Mouse (Mus musculus): ENCODE data around the gene Mchr1.

DNA sequence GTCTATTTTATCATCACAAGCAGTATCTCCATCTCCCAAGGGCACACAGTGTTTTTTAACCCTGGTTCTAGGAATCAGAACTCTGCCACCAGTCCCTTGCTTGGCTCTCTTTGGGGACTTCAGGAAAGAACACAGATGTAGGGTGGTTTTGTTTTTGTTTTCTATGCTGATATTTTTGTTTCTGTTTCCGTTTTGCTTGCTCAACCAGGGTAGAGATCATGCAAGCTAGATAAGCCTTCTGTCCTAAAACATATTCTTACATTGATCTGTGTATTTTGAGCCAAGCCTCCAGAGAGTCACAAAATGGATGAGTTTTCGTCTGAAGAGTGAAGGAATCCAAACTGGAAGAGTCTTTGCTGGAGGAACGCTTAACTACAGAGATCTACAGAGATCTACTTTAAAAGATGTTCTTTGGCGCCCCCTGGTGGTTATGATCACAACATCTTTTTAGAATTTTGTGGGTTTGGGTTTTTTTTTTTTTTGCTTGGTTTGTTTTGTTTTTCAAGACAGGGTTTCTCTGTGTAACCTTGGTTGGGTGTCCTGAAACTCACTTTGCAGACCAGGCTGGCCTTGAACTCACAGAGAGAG, 35.8 kb upstream of the Mchr1 start:
- TF ChIP-seq CTCF (IDR thresholded peaks at IDR 0.05; ENCODE audit: control insufficient read depth, insufficient read depth, insufficient replicate concordance, low read depth, low read length) (no peak), POLR2A (IDR thresholded peaks at IDR 0.05; ENCODE audit: control insufficient read depth, low read depth, low read length) (no peak)
